ENCODE assay signal across 19 mouse cellular contexts in genomic region chr7:100448530-100448929, GRCm38 (mm10). TPM values are rescaled to one million over a fixed set of nuclear protein-coding genes. Genes with fewer than 3 reads are reported as not detected.
"Had no signal": no experiment of that assay in that cellular context is flagged by ENCODE, and none has a peak within 500 bp of the region (broad histone marks: within the 10 kb centered on the region; RNA-seq: fewer than 3 reads in every experiment).

No protein-coding gene starts in this region.

- H3K4me3 ChIP-seq: limb, embryonic 15.5 days; liver, embryonic 12.5 days; midbrain, embryonic 10.5 days; stomach, embryonic 15.5 days had no signal

- H3K4me2 ChIP-seq: limb, embryonic 15.5 days; liver, embryonic 12.5 days; lung, embryonic 14.5 days; stomach, embryonic 15.5 days had no signal

- H3K9me3 ChIP-seq: limb, embryonic 15.5 days; liver, embryonic 12.5 days; midbrain, embryonic 10.5 days; stomach, embryonic 15.5 days had no signal

- H3K27ac ChIP-seq: kidney, postnatal 0 days; limb, embryonic 15.5 days; liver, embryonic 12.5 days; midbrain, embryonic 10.5 days; stomach, embryonic 15.5 days had no signal

- H3K27me3 ChIP-seq: limb, embryonic 15.5 days; liver, embryonic 12.5 days; stomach, embryonic 15.5 days had no signal

- DNase-seq: kidney, adult 11 months; kidney, adult 9 months; kidney, postnatal 36 days; layer of hippocampus, adult 9-11 months; layer of hippocampus, postnatal 36 days; lung, embryonic 14.5 days; lung, postnatal 14 days; midbrain, embryonic 14.5 days; right cerebral cortex, postnatal 25 days; spleen, adult 18-20 months; thymus, postnatal 36 days had no signal

- ATAC-seq: liver, embryonic 12.5 days had no signal

- H3K4me1 ChIP-seq: limb, embryonic 15.5 days; midbrain, embryonic 10.5 days; stomach, embryonic 15.5 days had no signal

- H3K9ac ChIP-seq: limb, embryonic 15.5 days; liver, embryonic 12.5 days; lung, embryonic 14.5 days; stomach, embryonic 15.5 days had no signal

RNA-seq across cellular contexts. Expression of gene Ucp3, which starts 24.3 kb away (rescaled TPM):
- total RNA-seq: monocyte, adult 5-6 weeks had no signal
- polyA plus RNA-seq: limb, embryonic 11.5 days; lung, embryonic 14.5 days; midbrain, embryonic 10.5 days; midbrain, embryonic 14.5 days; neural tube, embryonic 14.5 days had no signal
